Mouse (Mus musculus): ENCODE data around the gene Fam133b.

GRCm38 (mm10) chr5:3521741-3522140 lies 21.9 kb upstream of the Fam133b start:
- TF ChIP-seq CTCF (IDR thresholded peaks at IDR 0.05; ENCODE audit: low read depth, low read length) (no peak), POLR2A (IDR thresholded peaks at IDR 0.05; ENCODE audit: insufficient read depth, low read length) (no peak), EP300 (IDR thresholded peaks at IDR 0.05; ENCODE audit: insufficient read depth, low read depth, low read length) (0 out of 2 replicates have a peak, but pooled peaks have one; percentile 20)

All from ES-Bruce4 (cell line).